Mouse (Mus musculus): Measurements from ENCODE around the gene Gne. TPM values are rescaled to one million over a fixed set of nuclear protein-coding genes. Genes with fewer than 3 reads are reported as not detected.

The Gne gene
- polyA plus RNA-seq, 1 experiment from 2014 or later: 15.1 TPM

Other genes starting within 250 kb of the Gne start
- not detected in 2 replicates for gene Olfr157, start 244.0 kb downstream of the Gne start, polyA plus RNA-seq (2014; fragmentation: Nextera tagmentation; extraction: Ambion mirVana)
- gene Olfr155, start 232.6 kb downstream of the Gne start, polyA plus RNA-seq (2014; fragmentation: Nextera tagmentation; extraction: Ambion mirVana): not detected in 2 replicates
- 11.9 and 13.6 TPM in 2 replicates for gene Reck, start 208.6 kb downstream of the Gne start, polyA plus RNA-seq (2014; fragmentation: Nextera tagmentation; extraction: Ambion mirVana)
- 82.7 and 89.5 TPM in 2 replicates for gene Glipr2, start 126.8 kb downstream of the Gne start, polyA plus RNA-seq (2014; fragmentation: Nextera tagmentation; extraction: Ambion mirVana)
- gene Ccin, start 100.7 kb downstream of the Gne start, polyA plus RNA-seq (2014; fragmentation: Nextera tagmentation; extraction: Ambion mirVana): not detected in 2 replicates
- gene Clta, start 79.7 kb downstream of the Gne start, polyA plus RNA-seq (2014; fragmentation: Nextera tagmentation; extraction: Ambion mirVana): 226 and 236 TPM in 2 replicates
- gene Rnf38, start 149.6 kb upstream of the Gne start, polyA plus RNA-seq (2014; fragmentation: Nextera tagmentation; extraction: Ambion mirVana): 52.4 and 56.6 TPM in 2 replicates
- gene Melk, start 216.7 kb upstream of the Gne start, polyA plus RNA-seq (2014; fragmentation: Nextera tagmentation; extraction: Ambion mirVana): 71.6 and 74.8 TPM in 2 replicates